In the genomic region with DNA sequence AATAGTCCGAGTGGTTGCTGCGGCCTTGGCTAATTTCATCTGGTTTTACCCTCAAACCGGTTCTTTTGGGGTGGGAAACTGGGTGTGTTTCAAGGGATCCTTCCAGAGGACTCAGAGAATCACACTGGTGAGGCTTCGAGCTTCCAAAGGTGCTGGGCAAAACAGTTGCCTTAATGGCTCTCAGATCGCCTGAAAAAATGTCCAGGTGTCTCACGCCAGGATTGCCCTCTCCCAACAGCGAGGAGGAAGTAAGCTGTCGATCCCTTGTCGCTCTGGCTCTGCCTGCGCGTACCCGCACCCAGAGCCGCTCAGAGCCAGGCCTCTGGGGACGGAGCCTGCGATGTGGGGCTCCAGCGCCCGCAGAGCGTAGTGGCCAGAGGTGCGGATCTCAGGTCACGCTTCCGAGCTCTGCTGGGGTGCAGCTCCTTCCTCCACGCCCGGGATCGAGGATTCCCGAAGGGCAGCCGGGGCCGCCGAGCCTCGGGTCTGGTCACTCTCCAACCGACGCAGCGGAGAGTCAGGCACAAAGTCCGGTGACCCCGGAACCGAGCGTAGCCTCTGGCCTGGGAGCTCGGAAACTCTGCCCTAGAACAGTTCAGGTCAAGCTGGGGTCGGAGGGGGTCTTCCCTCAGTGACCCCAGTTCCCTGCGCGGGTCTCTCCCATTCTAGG, we compare ENCODE assay signal across 8 mouse cellular contexts. TPM values are rescaled to one million over a fixed set of nuclear protein-coding genes. Genes with fewer than 3 reads are reported as not detected.
DNase-seq lines count a peak whose midpoint lies in the region; ATAC-seq and TF ChIP-seq lines count a peak whose summit lies in the region.

No protein-coding gene starts in this region.

- TF ChIP-seq EP300 in heart, adult 2 months (IDR thresholded peaks at IDR 0.05; ENCODE audit: insufficient read depth, low read depth, low read length): no peak
- no peak for TF ChIP-seq EP300 in liver, postnatal 0 days (IDR thresholded peaks at IDR 0.05; ENCODE audit: low read depth)

- no peaks in the 10 kb centered on the region for H3K9me3 ChIP-seq in embryonic facial prominence, embryonic 10.5 days
- H3K9me3 ChIP-seq in liver, postnatal 0 days (ENCODE audit: low read length): no peaks in the 10 kb centered on the region

- no peak for TF ChIP-seq POLR2A in heart, adult 2 months (IDR thresholded peaks at IDR 0.05; ENCODE audit: insufficient read depth, low read depth, low read length)

- DNase-seq in heart, adult 2 months: no peak
- no peak for DNase-seq in heart, adult 18-20 months
- peak; percentile 64 for DNase-seq in embryonic facial prominence, embryonic 10.5 days (ENCODE audit: low spot score)
- DNase-seq in kidney, adult 11 months: peak; percentile 72
- peak; percentile 69 for DNase-seq in liver, postnatal 0 days
- DNase-seq in thymus, postnatal 10 days (ENCODE audit: low spot score in 2 of 2): no peak
- DNase-seq in spleen, postnatal 10 days (ENCODE audit: low spot score in 2 of 2): no peak
- DNase-seq in ovary, adult 18-20 months (ENCODE audit: low spot score): no peak

- ATAC-seq in liver, postnatal 0 days: peak; percentile 47

- no peaks in the 10 kb centered on the region for H3K4me1 ChIP-seq in heart, adult 2 months (ENCODE audit: control insufficient read depth, insufficient read depth, low read length)
- peaks cover 80% of the 10 kb centered on the region for H3K4me1 ChIP-seq in embryonic facial prominence, embryonic 10.5 days
- H3K4me1 ChIP-seq in liver, postnatal 0 days (ENCODE audit: insufficient read depth): 0 out of 2 replicates have a peak, but pooled peaks cover 2% of the 10 kb centered on the region

- no peaks in the 10 kb centered on the region for H3K79me2 ChIP-seq in heart, adult 2 months (replicated peaks; ENCODE audit: control insufficient read depth, insufficient read depth, low read length)

- H3K27me3 ChIP-seq in heart, adult 2 months (ENCODE audit: control insufficient read depth, insufficient read depth, low read length): peaks cover 32% of the 10 kb centered on the region
- H3K27me3 ChIP-seq in embryonic facial prominence, embryonic 10.5 days (replicated peaks; ENCODE audit: low read depth, poor library complexity, severe bottlenecking): peaks cover 83% of the 10 kb centered on the region
- peaks cover 61% of the 10 kb centered on the region for H3K27me3 ChIP-seq in liver, postnatal 0 days (ENCODE audit: insufficient read depth, low read length)

- no peak for TF ChIP-seq CTCF in heart, adult 2 months (IDR thresholded peaks at IDR 0.05)
- TF ChIP-seq CTCF in liver, postnatal 0 days (IDR thresholded peaks at IDR 0.05; ENCODE audit: low read depth): no peak

- 17% methylated on average over 40 of the region's 40 CpGs for WGBS in heart, adult 2 months
- WGBS in embryonic facial prominence, embryonic 10.5 days: under 1% methylated on average over 40 of the region's 40 CpGs
- 2% methylated on average over 40 of the region's 40 CpGs for WGBS in liver, postnatal 0 days (ENCODE audit: insufficient replicate concordance)

- H3K4me3 ChIP-seq in heart, adult 2 months: peak overlapping the region; percentile 52; the same call in 1 of the 2 replicates
- peak overlapping the region; percentile 78 for H3K4me3 ChIP-seq in embryonic facial prominence, embryonic 10.5 days
- peak overlapping the region; percentile 57 for H3K4me3 ChIP-seq in liver, postnatal 0 days (ENCODE audit: low read depth, low read length)

- intact Hi-C loops in heart, adult 2 months (cut with DNase I): no loop called here

- no peaks in the 10 kb centered on the region for H3K36me3 ChIP-seq in heart, adult 2 months (ENCODE audit: control insufficient read depth, insufficient read depth, low read length)
- H3K36me3 ChIP-seq in embryonic facial prominence, embryonic 10.5 days (replicated peaks): no peaks in the 10 kb centered on the region
- H3K36me3 ChIP-seq in liver, postnatal 0 days (replicated peaks; ENCODE audit: insufficient read depth, low read length): no peaks in the 10 kb centered on the region

- no peak overlapping the region for H3K27ac ChIP-seq in heart, adult 2 months
- H3K27ac ChIP-seq in embryonic facial prominence, embryonic 10.5 days (replicated peaks): peak overlapping the region; percentile 94
- peak overlapping the region; percentile 91 for H3K27ac ChIP-seq in liver, postnatal 0 days (ENCODE audit: low read depth)

- peak overlapping the region; percentile 66 for H3K4me2 ChIP-seq in liver, postnatal 0 days (ENCODE audit: low read depth, low read length)

- H3K9ac ChIP-seq in heart, adult 2 months (ENCODE audit: low read depth, low read length): no peak overlapping the region; the same call in 1 of the 2 replicates
- peak overlapping the region; percentile 68 for H3K9ac ChIP-seq in liver, postnatal 0 days (replicated peaks)

RNA-seq across cellular contexts. Expression of a gene that starts 3.1 kb away (rescaled TPM):
- total RNA-seq in heart, adult 2 months (2021): 1 to 10 TPM in 1 of 2 experiments, under 1 TPM in 1; 0.91 to 1.2 TPM
- polyA plus RNA-seq in heart, adult 2 months (2012; rRNA removed): 0.80 and 1.1 TPM in 2 replicates
- 1 to 10 TPM in 1 of 2 experiments, under 1 TPM in 1; 0.87 to 1.3 TPM for total RNA-seq in heart, adult 18-20 months (2021)
- 4.7 and 6.3 TPM in 2 replicates for polyA plus RNA-seq in embryonic facial prominence, embryonic 10.5 days (2016; fragmentation: Nextera tagmentation; extraction: Ambion mirVana)
- 3.3 and 3.9 TPM in 2 replicates for polyA plus RNA-seq in liver, postnatal 0 days (2015; fragmentation: Nextera tagmentation; extraction: Ambion mirVana)

Comparison
In these comparisons a context has a peak if more than half of its experiments do, and no peak if none do; other contexts are left out.
1. DNase-seq: peak in embryonic facial prominence, embryonic 10.5 days (single experiment), kidney, adult 11 months (single experiment) and liver, postnatal 0 days (single experiment); none in heart, adult 2 months (0 of 2), heart, adult 18-20 months (0 of 2), thymus, postnatal 10 days (0 of 2), spleen, postnatal 10 days (0 of 2) and ovary, adult 18-20 months (single experiment).
2. Peak in every context shown above with its lines, with median percentiles within 50 percentile points of each other: H3K4me3 ChIP-seq.